In the genomic region with DNA sequence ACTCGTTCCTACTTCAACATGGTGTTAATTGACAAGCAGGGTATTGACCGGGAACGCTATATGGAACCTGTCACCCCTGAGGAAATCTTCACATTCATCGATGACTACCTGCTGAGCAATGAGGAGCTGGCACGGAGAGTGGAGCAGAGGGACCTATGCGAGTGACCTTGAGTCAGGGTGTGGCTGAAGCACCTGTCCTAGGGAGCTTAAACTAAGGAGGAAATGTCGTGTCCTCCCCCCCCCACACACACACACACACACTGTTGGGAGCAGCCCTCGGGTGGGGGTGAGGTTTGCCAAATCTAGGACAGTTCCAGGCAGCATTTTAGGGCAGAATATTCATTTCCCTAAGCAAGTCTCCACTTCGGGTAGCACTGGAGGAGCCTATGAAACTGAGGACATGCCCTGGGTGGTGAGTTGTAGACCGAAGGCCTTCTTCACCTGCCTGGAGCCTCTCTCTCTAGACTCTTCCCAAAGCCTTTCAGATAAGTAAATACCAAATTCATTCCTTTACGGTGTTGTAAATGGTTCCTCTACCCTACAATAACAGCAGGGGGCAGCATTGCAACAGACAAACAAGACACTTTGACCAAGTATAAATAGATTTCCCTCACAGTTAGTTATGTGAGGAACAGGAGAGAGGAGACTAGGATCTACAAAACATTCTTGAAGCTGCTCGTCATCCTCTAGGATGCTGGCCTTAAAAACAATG, we compare ENCODE assay signal across 8 mouse cellular contexts. TPM values are rescaled to one million over a fixed set of nuclear protein-coding genes. Genes with fewer than 3 reads are reported as not detected.
DNase-seq lines count a peak whose midpoint lies in the region; ATAC-seq and TF ChIP-seq lines count a peak whose summit lies in the region.

No protein-coding gene starts in this region.

- H3K27ac ChIP-seq in midbrain, embryonic 11.5 days (ENCODE audit: low read depth, low read length) = no peak overlapping the region
- H3K27ac ChIP-seq in midbrain, embryonic 15.5 days = no peak overlapping the region
- no peak overlapping the region for H3K27ac ChIP-seq in kidney, postnatal 0 days

- H3K4me1 ChIP-seq in midbrain, embryonic 11.5 days (ENCODE audit: control insufficient read depth, insufficient read depth, low read length) = no peaks in the 10 kb centered on the region
- no peaks in the 10 kb centered on the region for H3K4me1 ChIP-seq in midbrain, embryonic 15.5 days
- H3K4me1 ChIP-seq in kidney, postnatal 0 days (replicated peaks; ENCODE audit: insufficient read depth, low read length) = no peaks in the 10 kb centered on the region

- no peak overlapping the region for H3K9ac ChIP-seq in midbrain, embryonic 11.5 days (ENCODE audit: low read length)
- no peak overlapping the region for H3K9ac ChIP-seq in midbrain, embryonic 15.5 days
- H3K9ac ChIP-seq in kidney, postnatal 0 days (ENCODE audit: low read depth, low read length) = no peak overlapping the region

- H3K9me3 ChIP-seq in midbrain, embryonic 11.5 days (ENCODE audit: control insufficient read depth, low read length) = no peaks in the 10 kb centered on the region
- no peaks in the 10 kb centered on the region for H3K9me3 ChIP-seq in midbrain, embryonic 15.5 days
- H3K9me3 ChIP-seq in kidney, postnatal 0 days (replicated peaks; ENCODE audit: low read length) = no peaks in the 10 kb centered on the region

- no peaks in the 10 kb centered on the region for H3K27me3 ChIP-seq in midbrain, embryonic 11.5 days (ENCODE audit: control insufficient read depth, insufficient read depth, low read length)
- H3K27me3 ChIP-seq in midbrain, embryonic 15.5 days (replicated peaks) = no peaks in the 10 kb centered on the region
- H3K27me3 ChIP-seq in kidney, postnatal 0 days (ENCODE audit: insufficient read depth, low read length) = no peaks in the 10 kb centered on the region

- WGBS in midbrain, embryonic 11.5 days = 69% methylated on average over 12 of the region's 12 CpGs
- WGBS in midbrain, embryonic 15.5 days = 62% methylated on average over 12 of the region's 12 CpGs
- 60% methylated on average over 12 of the region's 12 CpGs for WGBS in kidney, postnatal 0 days

- no peak overlapping the region for H3K4me3 ChIP-seq in midbrain, embryonic 11.5 days (ENCODE audit: low read depth, low read length)
- H3K4me3 ChIP-seq in midbrain, embryonic 15.5 days = no peak overlapping the region
- no peak overlapping the region for H3K4me3 ChIP-seq in kidney, postnatal 0 days (replicated peaks; ENCODE audit: low read depth, low read length)

- H3K36me3 ChIP-seq in midbrain, embryonic 11.5 days (ENCODE audit: control insufficient read depth, insufficient read depth, low read length) = no peaks in the 10 kb centered on the region
- H3K36me3 ChIP-seq in midbrain, embryonic 15.5 days (replicated peaks) = no peaks in the 10 kb centered on the region
- H3K36me3 ChIP-seq in kidney, postnatal 0 days (ENCODE audit: insufficient read depth, low read length) = no peaks in the 10 kb centered on the region

- peak; percentile 72 for TF ChIP-seq CTCF in kidney, postnatal 0 days (IDR thresholded peaks at IDR 0.05; ENCODE audit: low read depth)

- DNase-seq in cerebellum, adult 8-10 months = peak; percentile 6
- no peak for DNase-seq in cerebellum, postnatal 4 days (ENCODE audit: low spot score in 2 of 2)
- no peak for DNase-seq in midbrain, embryonic 11.5 days (ENCODE audit: low spot score, missing footprints)
- DNase-seq in c-Kit-positive CD71-negative TER-119-negative erythroid progenitor cells, embryonic 14.5 days (ENCODE audit: low read depth) = peak; percentile 17
- peak; percentile 66 for DNase-seq in kidney, postnatal 0 days (ENCODE audit: low spot score)
- peak; percentile 68 for DNase-seq in lung, postnatal 36 days
- no peak for DNase-seq in urinary bladder, postnatal 4 days (ENCODE audit: low spot score in 2 of 2)

- peak; percentile 33; the same call in 1 of the 2 replicates for ATAC-seq in midbrain, embryonic 11.5 days (ENCODE audit: low FRiP score)
- no peak for ATAC-seq in midbrain, embryonic 15.5 days (replicated peaks)
- no peak for ATAC-seq in kidney, postnatal 0 days (replicated peaks; ENCODE audit: low FRiP score, low read depth)

- no peak overlapping the region for H3K4me2 ChIP-seq in midbrain, embryonic 11.5 days
- no peak overlapping the region for H3K4me2 ChIP-seq in midbrain, embryonic 15.5 days
- no peak overlapping the region for H3K4me2 ChIP-seq in kidney, postnatal 0 days (ENCODE audit: low read length)

RNA-seq across cellular contexts. Expression of a gene that starts 23.2 kb away (rescaled TPM):
- 1.6 and 1.8 TPM in 2 replicates for polyA plus RNA-seq in midbrain, embryonic 11.5 days (2014; fragmentation: Nextera tagmentation; extraction: Ambion mirVana)
- 1.6 and 1.7 TPM in 2 replicates for polyA plus RNA-seq in midbrain, embryonic 15.5 days (2015; fragmentation: Nextera tagmentation; extraction: Ambion mirVana)
- 7.8 and 8.6 TPM in 2 replicates for polyA plus RNA-seq in kidney, postnatal 0 days (2015; fragmentation: Nextera tagmentation; extraction: Ambion mirVana)

RNA-seq across cellular contexts. Expression of a gene that starts 33.2 kb away (rescaled TPM):
- 235 and 253 TPM in 2 replicates for polyA plus RNA-seq in midbrain, embryonic 11.5 days (2014; fragmentation: Nextera tagmentation; extraction: Ambion mirVana)
- 257 and 267 TPM in 2 replicates for polyA plus RNA-seq in midbrain, embryonic 15.5 days (2015; fragmentation: Nextera tagmentation; extraction: Ambion mirVana)
- polyA plus RNA-seq in kidney, postnatal 0 days (2015; fragmentation: Nextera tagmentation; extraction: Ambion mirVana) = 141 and 146 TPM in 2 replicates

RNA-seq across cellular contexts. Expression of a gene that starts 50.2 kb away (rescaled TPM):
- 1.5 and 1.8 TPM in 2 replicates for polyA plus RNA-seq in midbrain, embryonic 11.5 days (2014; fragmentation: Nextera tagmentation; extraction: Ambion mirVana)
- 0.74 and 0.75 TPM in 2 replicates for polyA plus RNA-seq in midbrain, embryonic 15.5 days (2015; fragmentation: Nextera tagmentation; extraction: Ambion mirVana)
- 2.3 and 2.5 TPM in 2 replicates for polyA plus RNA-seq in kidney, postnatal 0 days (2015; fragmentation: Nextera tagmentation; extraction: Ambion mirVana)

Comparison
In these comparisons a context has a peak if more than half of its experiments do, and no peak if none do; other contexts are left out.
1. DNase-seq: peak in cerebellum, adult 8-10 months (single experiment), c-Kit-positive CD71-negative TER-119-negative erythroid progenitor cells, embryonic 14.5 days (single experiment), kidney, postnatal 0 days (single experiment) and lung, postnatal 36 days (single experiment); none in cerebellum, postnatal 4 days (0 of 2), midbrain, embryonic 11.5 days (single experiment) and urinary bladder, postnatal 4 days (0 of 2).